Comparison of ENCODE assay signal across 9 mouse cellular contexts in the genomic region with DNA sequence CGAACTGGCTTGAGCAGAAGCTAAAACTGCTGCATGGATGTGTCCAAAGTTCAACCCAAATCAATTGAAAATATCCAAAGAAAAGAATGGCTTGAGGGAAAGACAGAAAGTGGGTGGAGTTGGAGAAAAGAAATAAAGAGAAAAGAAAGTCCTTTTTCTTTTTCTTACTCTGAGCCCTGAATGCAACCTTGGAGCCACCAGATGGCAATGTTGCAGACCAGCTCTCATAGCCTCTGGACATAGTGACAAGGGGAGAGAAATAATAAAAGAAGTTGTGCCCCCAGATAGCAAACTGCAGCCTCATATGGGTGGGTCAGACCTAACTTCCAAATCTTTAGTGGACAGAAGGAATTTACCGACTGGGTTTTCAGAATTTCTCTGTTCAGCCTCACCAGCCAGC.
A peak's percentile ranks its signal among the peaks of the same experiment; 100 is the strongest.
DNase-seq lines count a peak whose midpoint lies in the region; ATAC-seq lines count a peak whose summit lies in the region.
"Had no signal": no experiment of that assay in that cellular context is flagged by ENCODE, and none has a peak within 500 bp of the region (broad histone marks: within the 10 kb centered on the region; RNA-seq: fewer than 3 reads in every experiment).

No protein-coding gene starts in this region.

- no peak overlapping the region for H3K9ac ChIP-seq in hindbrain, embryonic 12.5 days
- H3K9ac ChIP-seq in midbrain, embryonic 14.5 days (replicated peaks; ENCODE audit: low read length), result no peak overlapping the region
- H3K9ac ChIP-seq: hindbrain, embryonic 15.5 days; lung, embryonic 15.5 days had no signal

- H3K27ac ChIP-seq in hindbrain, embryonic 10.5 days, result no peak overlapping the region
- no peak overlapping the region for H3K27ac ChIP-seq in hindbrain, embryonic 12.5 days
- no peak overlapping the region for H3K27ac ChIP-seq in midbrain, embryonic 14.5 days (replicated peaks; ENCODE audit: low read depth, low read length)
- no peak overlapping the region for H3K27ac ChIP-seq in midbrain, embryonic 10.5 days (replicated peaks)
- H3K27ac ChIP-seq: hindbrain, embryonic 15.5 days; lung, embryonic 15.5 days had no signal

- H3K36me3 ChIP-seq in hindbrain, embryonic 10.5 days, result no peaks in the 10 kb centered on the region
- no peaks in the 10 kb centered on the region for H3K36me3 ChIP-seq in hindbrain, embryonic 12.5 days
- H3K36me3 ChIP-seq in midbrain, embryonic 14.5 days (ENCODE audit: control insufficient read depth, insufficient read depth, low read length), result no peaks in the 10 kb centered on the region
- no peaks in the 10 kb centered on the region for H3K36me3 ChIP-seq in midbrain, embryonic 10.5 days
- H3K36me3 ChIP-seq: hindbrain, embryonic 15.5 days; lung, embryonic 15.5 days had no signal

- WGBS in hindbrain, embryonic 10.5 days, result 73% methylated on average over 2 of the region's 2 CpGs
- WGBS in hindbrain, embryonic 12.5 days, result 78% methylated on average over 2 of the region's 2 CpGs
- 67% methylated on average over 2 of the region's 2 CpGs for WGBS in midbrain, embryonic 14.5 days
- 76% methylated on average over 2 of the region's 2 CpGs for WGBS in midbrain, embryonic 10.5 days

- H3K4me2 ChIP-seq in hindbrain, embryonic 12.5 days (replicated peaks), result no peak overlapping the region
- no peak overlapping the region for H3K4me2 ChIP-seq in midbrain, embryonic 14.5 days (ENCODE audit: low read length)
- H3K4me2 ChIP-seq: hindbrain, embryonic 15.5 days; lung, embryonic 15.5 days had no signal

- H3K4me3 ChIP-seq in hindbrain, embryonic 10.5 days, result no peak overlapping the region
- no peak overlapping the region for H3K4me3 ChIP-seq in hindbrain, embryonic 12.5 days
- H3K4me3 ChIP-seq in midbrain, embryonic 14.5 days (replicated peaks; ENCODE audit: low read depth, low read length), result no peak overlapping the region
- H3K4me3 ChIP-seq in midbrain, embryonic 10.5 days, result no peak overlapping the region
- H3K4me3 ChIP-seq: hindbrain, embryonic 15.5 days; lung, embryonic 15.5 days had no signal

- no peaks in the 10 kb centered on the region for H3K4me1 ChIP-seq in hindbrain, embryonic 10.5 days (replicated peaks)
- no peaks in the 10 kb centered on the region for H3K4me1 ChIP-seq in hindbrain, embryonic 12.5 days
- H3K4me1 ChIP-seq in midbrain, embryonic 14.5 days (ENCODE audit: control insufficient read depth, insufficient read depth, low read length), result no peaks in the 10 kb centered on the region
- H3K4me1 ChIP-seq in midbrain, embryonic 10.5 days, result no peaks in the 10 kb centered on the region
- H3K4me1 ChIP-seq: hindbrain, embryonic 15.5 days; lung, embryonic 15.5 days had no signal

- DNase-seq in hindbrain, embryonic 10.5 days (ENCODE audit: low spot score), result peak; percentile 9
- DNase-seq in midbrain, embryonic 14.5 days, result peak; percentile 65
- DNase-seq in midbrain, embryonic 10.5 days (ENCODE audit: low spot score), result no peak
- DNase-seq in embryo, embryonic 10.5 days (ENCODE audit: low spot score), result peak; percentile 36
- DNase-seq in retina, postnatal 1 day, result peak; percentile 21
- DNase-seq in gastrocnemius, postnatal 10 days, result no peak

- H3K9me3 ChIP-seq in hindbrain, embryonic 10.5 days, result no peaks in the 10 kb centered on the region
- no peaks in the 10 kb centered on the region for H3K9me3 ChIP-seq in hindbrain, embryonic 12.5 days (replicated peaks)
- no peaks in the 10 kb centered on the region for H3K9me3 ChIP-seq in midbrain, embryonic 14.5 days (ENCODE audit: control insufficient read depth, low read length)
- H3K9me3 ChIP-seq in midbrain, embryonic 10.5 days (replicated peaks), result no peaks in the 10 kb centered on the region
- H3K9me3 ChIP-seq: hindbrain, embryonic 15.5 days; lung, embryonic 15.5 days had no signal

- H3K27me3 ChIP-seq in hindbrain, embryonic 10.5 days (ENCODE audit: insufficient read depth, poor library complexity, severe bottlenecking), result no peaks in the 10 kb centered on the region
- H3K27me3 ChIP-seq in hindbrain, embryonic 12.5 days, result no peaks in the 10 kb centered on the region
- no peaks in the 10 kb centered on the region for H3K27me3 ChIP-seq in midbrain, embryonic 14.5 days (ENCODE audit: control insufficient read depth, insufficient read depth, low read length)
- no peaks in the 10 kb centered on the region for H3K27me3 ChIP-seq in midbrain, embryonic 10.5 days (ENCODE audit: low read depth, poor library complexity, severe bottlenecking)
- H3K27me3 ChIP-seq: hindbrain, embryonic 15.5 days; lung, embryonic 15.5 days had no signal

- no peak for ATAC-seq in hindbrain, embryonic 12.5 days (ENCODE audit: low FRiP score)
- ATAC-seq in midbrain, embryonic 14.5 days (ENCODE audit: low FRiP score, low TSS enrichment), result no peak

Comparison
In these comparisons a context has a peak if more than half of its experiments do, and no peak if none do; other contexts are left out.
1. DNase-seq: peak in hindbrain, embryonic 10.5 days (single experiment), midbrain, embryonic 14.5 days (single experiment), embryo, embryonic 10.5 days (single experiment) and retina, postnatal 1 day (single experiment); none in midbrain, embryonic 10.5 days (single experiment) and gastrocnemius, postnatal 10 days (single experiment).